Comparison of ENCODE assay signal across 1 mouse cellular context in the genomic region with DNA sequence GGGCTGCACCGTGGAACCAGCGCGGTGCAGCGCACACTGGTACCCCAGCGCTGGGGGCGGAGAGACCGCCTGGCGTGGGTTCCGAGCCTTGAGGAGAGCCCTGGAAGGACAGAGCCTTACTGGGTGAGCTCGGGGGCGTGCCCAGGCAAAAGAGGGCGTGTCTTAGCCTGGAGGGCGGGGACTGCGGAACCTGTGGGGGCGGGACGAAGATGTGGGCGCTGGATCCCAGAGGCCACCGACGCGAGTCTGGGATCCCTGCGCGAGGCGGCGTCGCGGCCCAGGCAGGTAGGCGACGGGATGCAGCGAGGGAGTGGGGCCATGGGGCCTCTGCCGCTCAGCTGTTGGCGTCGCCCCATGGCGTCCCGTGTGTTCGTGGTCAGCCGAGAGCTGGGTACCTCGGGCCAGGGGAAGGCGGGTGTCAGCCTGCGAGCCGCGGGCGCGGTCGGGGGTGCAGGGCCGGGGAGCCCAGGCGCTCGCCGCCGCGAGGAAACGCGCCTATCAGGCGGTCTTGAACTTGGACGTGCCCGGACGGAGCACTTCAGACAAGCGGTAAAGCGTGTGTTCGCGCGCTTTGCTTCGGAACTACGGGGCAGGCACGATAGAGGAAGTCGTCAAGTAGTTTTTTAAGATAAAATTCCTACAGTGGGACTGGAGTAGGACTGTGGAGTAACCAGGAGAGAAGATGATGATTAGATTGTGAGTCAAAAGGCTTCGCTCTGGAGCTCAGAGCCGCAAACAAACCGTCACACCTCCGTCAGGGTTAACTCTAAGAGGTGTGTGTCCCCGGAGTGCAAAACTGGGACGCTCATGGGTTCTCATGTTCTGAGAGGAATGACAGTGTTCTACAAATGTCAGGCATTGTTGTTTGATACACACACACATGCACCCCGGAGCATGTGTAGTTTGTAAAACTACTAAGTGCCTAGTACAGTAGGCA.
A peak's percentile ranks its signal among the peaks of the same experiment; 100 is the strongest.
TF ChIP-seq lines count a peak whose summit lies in the region.

A gene (plus strand): TSS at position 151 of the 937 bp plus-strand sequence.

TF ChIP-seq in MEL, 35 proteins besides CTCF, POLR2A, EP300 and RAD21 (continued from another document):
- peak; percentile 29; the same call in 1 of the 2 replicates for TF ChIP-seq HCFC1 (IDR thresholded peaks at IDR 0.05; ENCODE audit: low read depth, low read length)
- TF ChIP-seq USF2 (IDR thresholded peaks at IDR 0.05; ENCODE audit: borderline replicate concordance in 1 of 2, insufficient read depth in 1 of 2, low read depth in 1 of 2, low read length in 2 of 2) = no peak
- TF ChIP-seq MXI1 (IDR thresholded peaks at IDR 0.05; ENCODE audit: low read depth, low read length) = peak; percentile 52
- TF ChIP-seq NRF1 (IDR thresholded peaks at IDR 0.05; ENCODE audit: insufficient read depth, low read depth, low read length, poor library complexity, severe bottlenecking) = 0 out of 2 replicates have a peak, but pooled peaks have one; percentile 21
- peak; percentile 42; the same call in 1 of the 2 replicates for TF ChIP-seq MYC (IDR thresholded peaks at IDR 0.05; ENCODE audit: low read depth, low read length)
- TF ChIP-seq TCF12 (IDR thresholded peaks at IDR 0.05; ENCODE audit: low read depth, low read length) = no peak
